Mouse (Mus musculus) ES-CJ7 (cell line): ENCODE measurements around the gene Invs.

Experiments
- DNase-seq: peaks from one replicate; pipeline ENCODE4 v3.0.0; 2011; ENCODE audit warnings: low read depth, low spot score

The Invs gene

DNA sequence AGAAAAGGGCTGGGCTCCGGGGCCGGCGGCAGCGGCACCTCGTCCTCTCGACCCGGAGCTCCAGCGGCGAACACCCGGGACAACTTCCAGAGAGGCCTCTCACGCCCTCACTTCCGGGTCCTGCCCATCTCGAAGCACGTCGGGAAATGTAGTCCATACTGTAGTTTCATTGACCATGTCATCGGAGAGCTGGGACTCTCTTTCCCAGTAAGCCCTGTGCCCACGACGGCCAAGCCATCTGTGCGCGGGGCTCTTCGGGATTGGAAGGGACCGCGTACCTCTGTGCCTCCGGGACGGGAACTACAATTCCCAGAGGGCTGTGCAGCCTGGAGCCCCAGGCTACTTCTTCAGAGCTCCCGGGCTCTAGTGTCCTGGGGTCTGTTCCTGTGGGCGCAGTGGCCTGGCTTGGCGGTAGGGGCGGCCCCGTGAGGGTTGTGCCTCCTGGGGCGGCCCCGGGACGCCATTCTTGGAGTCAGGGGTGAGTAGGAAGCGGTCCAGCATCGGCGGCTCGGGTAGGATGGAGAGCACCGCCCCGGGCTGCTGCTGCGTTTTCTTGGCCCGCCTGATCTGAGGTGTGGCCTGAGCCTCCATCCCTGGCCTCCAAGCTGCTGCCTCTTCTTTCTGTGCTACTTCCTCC is at the start of gene Invs, which contains the start of gene Erp44:
Invs (plus strand) TSS at position 263 of the 637 bp plus-strand sequence.
Erp44 (minus strand) TSS at position 61 of the 637 bp plus-strand sequence.
- peak; percentile 98 for DNase-seq

DNA sequence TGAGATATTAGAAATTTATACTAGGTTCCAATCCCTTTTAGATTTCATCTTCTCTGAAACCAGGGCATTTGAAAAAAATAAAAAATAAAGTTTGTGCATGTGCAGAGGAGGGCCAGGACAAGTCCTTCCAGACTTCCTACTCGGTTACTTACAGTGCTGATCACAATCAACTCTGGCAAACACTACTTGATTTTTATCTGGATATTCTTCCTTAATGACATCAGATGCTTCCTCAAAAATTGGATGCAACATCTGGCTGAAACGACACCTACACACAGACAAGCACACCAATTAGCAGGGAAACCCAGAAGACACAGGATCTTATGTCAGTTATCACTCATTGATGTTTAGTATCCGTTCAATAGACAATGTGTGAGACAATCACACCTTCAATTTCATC is 42.8 kb upstream of the Invs start:
- DNase-seq, result no peak

DNA sequence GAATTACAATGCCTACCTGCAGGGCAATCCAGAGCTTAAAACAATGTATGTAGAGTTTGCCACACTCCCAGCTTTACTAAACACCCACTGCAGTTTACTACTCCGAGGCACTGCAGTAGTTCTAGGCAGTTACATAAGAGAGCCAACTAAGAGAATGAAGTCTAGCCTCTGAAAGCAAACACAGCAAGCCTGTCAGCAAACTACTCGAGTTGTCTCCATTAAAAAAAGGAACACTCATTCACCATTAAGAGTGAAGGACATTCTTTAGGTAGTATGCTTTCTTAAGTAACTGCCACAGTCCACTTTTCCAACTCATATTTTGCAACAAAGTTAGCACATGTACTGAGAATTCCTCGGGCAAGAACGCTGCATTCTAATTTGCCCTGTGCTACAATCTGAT is 40.5 kb upstream of the Invs start:
- DNase-seq, result no peak

DNA sequence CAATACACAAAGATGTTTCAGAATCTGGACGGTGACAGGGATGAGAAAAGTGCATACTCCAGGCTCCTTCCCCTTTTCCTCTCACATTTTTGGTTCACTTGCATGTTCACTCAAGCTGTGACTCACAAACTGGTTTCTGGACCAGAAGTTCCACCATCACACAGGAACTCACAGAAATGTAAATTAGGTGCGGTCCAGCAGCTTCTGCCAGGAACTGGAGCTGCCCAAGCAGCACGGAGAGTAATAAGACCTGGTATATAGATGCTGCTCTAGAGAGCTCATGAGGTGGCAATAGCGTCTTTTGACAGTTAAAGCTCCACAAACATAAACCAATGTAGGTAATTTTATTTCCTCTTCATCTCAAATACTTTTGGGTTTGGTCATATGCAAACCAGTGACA is 37.1 kb upstream of the Invs start:
- DNase-seq, result no peak

DNA sequence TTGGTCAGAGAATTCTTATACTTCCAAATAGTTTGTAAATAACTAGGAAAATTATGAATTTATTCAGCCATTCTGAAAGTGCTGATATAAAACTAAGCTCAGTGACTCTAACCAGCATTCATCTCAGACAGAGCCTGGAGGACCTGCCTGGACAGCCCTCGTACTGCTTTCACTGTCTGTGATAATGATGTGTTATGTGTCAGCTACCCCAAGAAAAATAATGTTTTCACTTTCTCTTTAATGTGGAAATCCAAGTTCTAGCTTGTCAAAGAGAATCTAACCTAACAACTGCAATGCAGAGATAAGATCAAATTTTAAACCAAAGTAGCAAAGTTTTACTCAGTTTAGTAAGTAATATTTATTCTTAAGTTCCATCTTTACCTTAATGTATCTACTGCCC is 35.8 kb upstream of the Invs start:
- no peak for DNase-seq

DNA sequence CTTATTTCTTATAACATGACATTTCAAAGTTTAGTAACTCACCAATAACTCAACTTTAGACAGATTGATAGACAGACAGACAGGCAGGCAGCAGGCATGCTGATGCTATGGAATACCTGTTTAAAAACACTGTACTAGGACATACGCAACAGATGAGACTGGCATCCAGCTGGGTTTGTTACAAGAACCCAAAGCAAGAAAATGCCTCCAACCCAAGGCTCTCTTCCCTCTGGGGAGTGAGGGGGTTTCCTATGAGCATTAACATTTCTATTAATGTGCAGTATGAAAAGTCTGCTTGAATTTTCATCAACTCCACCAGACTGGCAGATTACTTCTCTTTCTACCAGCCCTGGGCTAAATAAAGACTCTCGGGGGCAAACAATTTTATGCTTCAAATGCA is 35.3 kb upstream of the Invs start:
- no peak for DNase-seq

DNA sequence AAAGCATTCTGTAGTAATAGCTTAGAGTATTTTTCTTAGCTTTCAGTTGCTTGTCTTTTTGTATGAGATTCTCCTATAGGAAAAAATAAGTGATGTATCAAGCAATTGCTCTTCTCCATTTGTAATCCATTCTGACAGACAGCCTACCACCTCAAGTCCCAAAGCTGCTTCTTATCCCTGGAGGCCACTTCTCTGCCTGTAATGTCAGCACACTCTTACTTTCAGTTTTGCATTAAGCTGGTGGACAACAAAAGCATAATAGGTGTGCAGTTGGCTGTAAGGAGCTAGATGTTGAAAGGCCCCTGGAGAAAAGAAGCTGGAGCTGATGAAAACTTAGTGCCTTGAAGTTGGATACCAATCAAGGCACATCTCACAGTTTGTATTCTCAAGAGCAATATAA is 26.3 kb upstream of the Invs start:
- no peak for DNase-seq

DNA sequence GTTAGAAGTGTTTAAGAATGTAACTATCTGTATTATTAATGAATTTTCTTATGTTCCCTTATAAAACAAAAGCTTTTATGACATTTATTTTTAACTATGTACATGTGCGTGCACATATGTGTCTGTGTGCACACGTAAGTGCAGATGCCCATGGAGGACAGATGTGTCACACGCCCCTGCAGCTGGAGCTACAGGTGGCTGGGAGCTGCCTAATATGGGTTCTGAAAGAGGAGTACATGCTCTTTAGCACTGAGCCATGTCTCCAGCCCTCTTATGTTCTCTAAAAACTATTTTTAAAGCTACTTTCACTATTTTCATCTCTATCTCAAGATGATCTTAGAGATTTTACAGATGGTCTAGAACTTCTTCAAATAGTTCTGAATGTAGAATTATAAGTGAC is 21.5 kb upstream of the Invs start:
- no peak for DNase-seq

DNA sequence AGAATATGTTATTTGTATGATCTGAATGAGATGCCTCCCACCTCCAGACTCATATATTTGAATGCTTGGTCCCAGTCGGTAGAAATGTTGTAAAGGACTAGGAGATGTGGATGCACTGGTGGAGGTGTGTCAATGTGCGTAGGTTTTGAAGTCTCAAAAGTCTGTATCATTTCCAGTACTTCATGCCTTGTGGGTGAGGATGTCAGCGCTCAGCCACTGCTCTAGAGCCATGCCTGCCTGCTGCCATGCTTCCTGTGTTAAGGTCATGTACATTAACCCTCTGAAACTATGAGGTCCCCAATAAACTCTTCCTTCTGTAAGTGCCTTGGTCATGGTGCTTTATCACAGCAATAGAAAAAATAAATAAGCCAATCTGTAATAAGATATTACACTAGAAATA is 11.9 kb upstream of the Invs start:
- no peak for DNase-seq

DNA sequence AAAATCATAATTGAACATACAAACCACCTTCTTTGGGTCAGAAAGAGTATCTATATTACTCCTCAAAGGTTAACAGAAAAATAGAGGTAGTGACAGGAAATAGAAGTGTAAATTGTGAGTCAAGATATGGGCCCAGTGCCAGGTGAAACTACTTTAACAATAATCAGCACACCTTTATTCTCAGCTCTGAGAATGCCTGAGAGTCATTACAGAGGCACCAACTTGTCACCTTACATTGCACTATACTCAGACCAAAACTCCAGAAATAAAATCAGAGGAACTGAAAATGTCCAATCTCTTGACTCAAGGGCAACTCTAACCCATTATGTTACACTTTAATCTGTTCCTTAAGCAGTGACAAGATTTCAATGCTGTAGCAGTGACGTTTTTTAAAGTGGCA is 11.4 kb upstream of the Invs start:
- DNase-seq, result no peak

DNA sequence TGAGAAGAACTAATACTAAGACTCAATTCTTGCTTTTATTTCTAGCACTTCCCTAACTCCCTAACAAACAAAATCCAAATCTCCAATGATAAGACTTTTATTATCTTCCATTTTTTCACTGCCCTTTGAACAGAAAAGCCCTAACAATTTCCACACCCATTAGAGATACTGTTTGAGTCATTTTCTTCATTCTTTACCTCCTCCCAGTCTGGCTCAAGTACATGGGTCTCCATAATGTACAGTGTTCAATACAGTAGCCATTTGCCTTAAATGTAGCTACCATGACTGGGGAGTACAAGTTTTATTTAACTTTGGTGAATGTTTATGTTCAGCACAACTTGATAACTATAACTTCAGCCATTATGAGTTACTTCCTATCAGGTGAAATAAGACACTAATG is 9.0 kb upstream of the Invs start:
- no peak for DNase-seq

DNA sequence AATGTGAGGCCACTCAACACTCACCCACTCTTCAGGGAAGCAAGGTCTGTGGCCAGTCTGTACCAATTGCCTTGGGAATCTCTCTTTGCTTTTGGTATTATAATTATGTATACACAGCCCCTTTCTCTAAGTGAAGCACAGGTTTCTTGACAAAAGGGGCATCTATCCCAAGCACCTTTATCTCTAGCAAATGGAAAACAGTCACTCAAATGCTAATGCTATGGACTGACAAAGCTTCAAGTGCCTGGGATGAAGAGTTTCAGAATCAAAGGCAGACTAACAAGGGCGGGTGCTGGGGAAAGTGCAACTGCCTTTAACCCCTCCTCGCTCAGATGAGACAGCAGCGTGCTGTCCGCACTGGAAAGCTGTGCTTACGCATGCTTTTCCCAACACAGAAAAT is 7.7 kb upstream of the Invs start:
- DNase-seq, result peak; percentile 87

DNA sequence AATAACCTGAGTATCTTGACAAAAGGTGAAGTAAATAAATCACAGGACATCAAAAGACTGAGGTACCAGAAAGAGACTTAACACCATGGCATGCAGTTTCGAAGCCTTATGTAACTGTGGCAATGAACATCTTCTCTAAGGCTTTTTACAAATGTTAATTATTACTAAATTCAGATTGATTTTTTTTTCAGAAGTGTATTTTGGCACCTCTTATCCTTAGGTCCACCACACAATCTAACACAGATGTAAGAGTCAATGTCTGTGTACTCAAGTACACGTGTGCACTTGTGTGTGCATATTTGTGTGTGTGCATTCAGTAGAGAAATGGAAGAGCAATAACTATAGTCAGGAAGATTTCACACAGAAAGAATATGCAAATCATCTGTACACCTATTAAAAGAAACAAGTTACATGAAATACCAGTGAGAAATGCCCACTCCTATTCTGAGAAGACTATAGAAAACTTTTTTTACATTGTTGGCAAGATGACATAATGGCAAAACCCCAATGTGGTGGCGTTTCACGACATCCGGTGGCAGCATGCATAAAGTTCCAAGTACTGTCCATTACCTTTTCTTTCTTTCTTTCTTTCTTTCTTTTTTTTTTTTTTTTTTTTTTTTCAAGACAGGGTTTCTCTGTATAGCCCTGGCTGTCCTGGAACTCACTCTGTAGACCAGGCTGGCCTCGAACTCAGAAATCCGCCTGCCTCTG is 6.3 kb upstream of the Invs start:
- no peak for DNase-seq

DNA sequence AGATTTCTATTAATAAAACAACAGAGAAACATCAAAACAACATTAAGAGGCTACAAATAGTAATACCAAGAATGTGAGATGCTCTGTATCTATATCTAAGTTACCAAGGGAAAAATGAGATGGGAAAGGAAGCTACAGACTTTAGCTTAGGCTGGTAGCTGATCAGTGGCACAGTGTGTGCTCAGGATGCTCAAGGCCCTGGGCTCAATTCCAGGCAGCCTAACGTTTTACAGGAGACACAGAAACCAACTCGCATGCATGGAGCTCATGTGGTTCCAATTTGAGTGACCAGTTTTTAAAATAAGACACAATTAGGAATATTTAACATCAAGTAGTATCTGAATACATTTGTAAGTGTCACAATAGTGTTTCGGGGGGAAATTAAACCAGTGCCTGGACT is 3.8 kb upstream of the Invs start:
- no peak for DNase-seq

DNA sequence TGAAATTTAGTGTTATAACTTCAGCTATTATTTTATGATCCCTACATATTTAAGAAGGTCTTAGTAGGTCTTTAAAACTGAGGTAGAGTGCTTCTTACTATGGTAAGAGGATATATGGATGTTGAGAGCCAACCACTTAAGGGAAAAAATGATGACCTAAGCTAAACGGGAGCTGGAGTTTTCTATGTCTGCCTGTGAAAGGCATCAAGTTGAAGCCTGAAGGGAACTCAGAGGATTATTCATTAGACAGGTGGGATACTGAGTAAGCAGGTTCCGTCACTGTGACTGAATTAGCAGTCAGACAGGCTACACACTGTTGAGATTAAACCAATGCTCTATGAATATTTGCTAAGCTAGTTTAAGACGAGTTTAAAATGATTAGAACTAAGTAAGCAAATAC is 2.5 kb upstream of the Invs start:
- DNase-seq, result no peak

DNA sequence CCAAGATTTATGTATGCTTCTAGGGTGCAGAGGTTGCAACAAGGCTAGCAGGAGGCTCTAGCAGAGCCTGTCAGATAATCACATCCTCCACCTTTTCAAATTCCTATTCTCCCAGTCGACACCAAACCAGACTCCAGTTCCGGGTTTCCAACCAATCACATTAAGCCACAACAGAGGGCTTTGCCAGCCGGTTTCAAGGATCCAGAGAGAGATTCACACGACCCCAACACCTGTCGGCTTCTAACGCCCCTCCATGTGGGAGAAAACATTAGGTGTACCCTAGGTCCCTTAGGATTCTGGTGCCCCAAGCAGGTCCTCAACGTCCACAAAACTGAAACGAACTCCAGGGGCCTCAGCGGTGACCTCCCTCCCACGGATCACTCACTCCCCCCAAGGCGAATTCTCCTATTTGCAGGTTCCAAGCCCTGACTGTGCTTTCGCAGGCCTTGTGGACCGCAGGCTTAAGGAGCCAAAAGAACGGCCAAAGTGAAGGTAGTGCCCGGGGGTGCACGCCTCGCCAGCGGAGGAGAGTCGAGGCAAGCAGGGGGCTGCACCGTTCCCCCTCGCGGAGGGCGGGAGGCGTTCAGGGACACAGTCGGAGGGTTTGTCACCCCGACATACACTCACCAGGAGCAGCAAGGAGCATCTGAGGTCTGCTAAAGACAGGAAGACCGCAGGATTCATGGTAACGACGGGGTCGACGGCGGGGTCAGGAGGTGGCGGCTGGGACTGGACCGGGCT is 633 bp upstream of the Invs start:
- peak; percentile 57 for DNase-seq

DNA sequence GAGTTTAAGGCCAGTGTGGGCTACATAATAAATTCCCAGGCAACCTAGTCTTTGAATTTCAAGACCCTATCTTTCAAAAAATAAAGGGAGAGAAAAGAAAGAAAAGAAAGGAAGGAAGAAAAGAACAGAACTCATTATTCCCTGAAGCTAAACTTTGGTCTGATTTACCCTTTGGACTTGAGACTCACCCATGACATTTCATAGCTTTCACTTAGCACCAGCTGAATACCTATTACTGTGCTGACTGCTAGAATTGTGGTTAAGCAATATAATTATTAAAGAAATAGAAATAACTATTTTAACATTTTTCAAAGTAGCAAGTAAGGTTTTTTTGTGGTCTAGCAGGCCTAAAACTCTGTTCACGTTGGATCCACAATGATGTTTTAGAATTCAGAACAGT is 1.6 kb downstream of the Invs start:
- no peak for DNase-seq

DNA sequence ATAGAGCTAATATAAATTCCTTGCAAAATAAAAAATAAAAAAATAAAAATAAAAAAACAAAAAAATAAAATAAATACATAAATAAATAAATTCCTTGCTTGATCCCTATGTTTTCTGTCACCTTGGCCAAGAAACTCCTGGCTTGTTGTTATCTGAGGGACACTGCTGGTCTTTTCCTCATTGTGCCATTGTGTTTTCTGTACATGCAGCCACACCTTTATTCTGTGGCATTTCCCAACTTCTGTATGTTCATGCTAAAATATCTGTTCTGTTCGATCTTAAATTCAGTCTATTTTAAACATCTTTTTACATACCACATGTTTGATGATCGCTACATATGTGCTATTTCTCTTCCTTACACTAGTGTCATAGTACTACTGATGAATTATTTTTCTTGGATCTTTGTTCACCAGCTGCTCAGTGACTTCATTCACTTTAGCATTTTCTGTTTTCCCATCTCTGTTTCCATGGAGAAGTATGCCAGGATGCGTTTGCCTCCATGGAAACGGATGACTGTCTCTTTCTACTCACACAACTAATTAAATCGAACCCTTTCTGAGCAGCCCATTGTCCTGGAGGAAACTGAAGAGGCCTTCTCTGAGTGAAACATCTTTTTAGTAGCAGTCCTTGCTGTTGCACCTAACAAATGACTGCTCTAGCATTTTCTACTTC is 7.7 kb downstream of the Invs start:
- DNase-seq, result no peak

DNA sequence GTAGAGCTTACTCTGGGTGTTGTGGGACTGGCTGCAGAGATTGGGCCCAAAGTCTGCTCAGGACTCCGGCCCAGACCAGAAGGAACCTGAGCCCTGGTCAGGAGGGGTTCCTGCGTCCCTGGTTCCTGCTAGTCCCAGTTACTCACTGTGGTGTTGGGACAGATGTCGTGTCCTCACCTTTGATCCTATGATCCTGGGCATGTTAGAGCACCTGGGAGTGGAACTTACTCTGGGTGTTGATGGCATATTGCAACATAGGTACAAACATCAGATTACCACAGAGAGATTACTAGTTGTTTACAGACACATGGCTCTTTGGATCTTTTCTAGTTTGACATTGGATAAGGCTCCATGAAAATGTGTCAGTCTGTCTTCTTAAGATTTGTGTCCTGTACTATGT is 35.3 kb downstream of the Invs start:
- DNase-seq, result no peak

DNA sequence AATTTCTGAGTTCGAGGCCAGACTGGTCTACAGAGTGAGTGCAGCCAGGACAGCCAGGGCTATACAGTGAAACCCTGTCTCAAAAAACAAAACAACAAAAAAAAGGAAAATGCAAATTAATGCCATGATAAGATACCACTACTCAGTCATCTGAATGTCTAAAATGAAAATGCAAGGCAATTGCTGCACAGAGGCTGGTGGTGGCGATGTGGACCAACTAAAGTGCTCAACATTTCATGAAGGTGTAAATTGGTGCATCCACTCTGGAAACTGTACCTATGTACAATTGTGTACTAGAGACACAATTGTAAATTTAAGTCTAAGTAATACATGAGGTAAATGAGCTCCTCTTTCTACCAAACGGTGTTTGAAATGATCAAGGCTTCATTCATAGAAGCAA is 36.5 kb downstream of the Invs start:
- DNase-seq, result no peak

DNA sequence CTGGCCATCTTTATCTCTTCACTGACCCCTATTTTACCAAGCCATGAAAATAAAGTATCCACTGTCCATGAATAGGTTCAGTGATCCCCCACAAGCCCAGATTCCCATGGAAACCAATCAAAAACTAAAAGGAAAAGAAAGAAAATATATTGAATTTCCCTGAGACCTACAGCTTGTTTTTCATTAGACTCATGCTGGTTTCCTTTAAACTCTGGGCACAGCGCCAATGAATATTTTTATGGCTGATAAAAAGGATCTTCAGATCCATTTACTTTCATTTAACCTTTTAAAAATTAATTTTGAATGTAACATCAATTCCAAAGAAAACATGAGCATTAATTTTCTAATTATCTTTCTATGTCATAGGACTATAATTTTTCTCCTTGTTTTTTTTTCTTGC is 41.7 kb downstream of the Invs start:
- DNase-seq, result no peak

DNA sequence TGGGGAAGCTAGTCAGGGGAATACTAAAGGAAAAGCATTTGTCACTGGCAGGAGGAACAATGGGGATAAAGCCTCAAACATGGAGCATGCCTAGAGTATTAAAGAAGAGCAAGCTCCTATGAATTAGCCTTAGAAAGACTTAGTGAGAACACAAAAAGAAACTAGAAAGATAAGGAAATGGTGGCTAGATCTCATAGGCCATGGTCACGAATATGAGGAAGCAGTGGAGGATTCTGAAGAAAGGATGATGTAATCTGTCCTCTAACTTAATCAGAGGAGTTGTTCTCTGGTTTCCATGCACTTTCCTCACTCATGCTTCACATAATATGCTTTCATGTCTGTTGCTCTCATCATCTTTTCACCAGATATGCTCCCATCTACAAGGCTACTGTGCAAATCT is 42.5 kb downstream of the Invs start:
- no peak for DNase-seq
